Mouse (Mus musculus): ENCODE data around the gene Gapdh. TPM values are rescaled to one million over a fixed set of nuclear protein-coding genes. Genes with fewer than 3 reads are reported as not detected.

Gene Gapdh
- polyA plus RNA-seq (2012; fragmentation: generic; extraction: Trizol), result 1,000 to 10,000 TPM; 2,700 to 7,122 TPM

DNA sequence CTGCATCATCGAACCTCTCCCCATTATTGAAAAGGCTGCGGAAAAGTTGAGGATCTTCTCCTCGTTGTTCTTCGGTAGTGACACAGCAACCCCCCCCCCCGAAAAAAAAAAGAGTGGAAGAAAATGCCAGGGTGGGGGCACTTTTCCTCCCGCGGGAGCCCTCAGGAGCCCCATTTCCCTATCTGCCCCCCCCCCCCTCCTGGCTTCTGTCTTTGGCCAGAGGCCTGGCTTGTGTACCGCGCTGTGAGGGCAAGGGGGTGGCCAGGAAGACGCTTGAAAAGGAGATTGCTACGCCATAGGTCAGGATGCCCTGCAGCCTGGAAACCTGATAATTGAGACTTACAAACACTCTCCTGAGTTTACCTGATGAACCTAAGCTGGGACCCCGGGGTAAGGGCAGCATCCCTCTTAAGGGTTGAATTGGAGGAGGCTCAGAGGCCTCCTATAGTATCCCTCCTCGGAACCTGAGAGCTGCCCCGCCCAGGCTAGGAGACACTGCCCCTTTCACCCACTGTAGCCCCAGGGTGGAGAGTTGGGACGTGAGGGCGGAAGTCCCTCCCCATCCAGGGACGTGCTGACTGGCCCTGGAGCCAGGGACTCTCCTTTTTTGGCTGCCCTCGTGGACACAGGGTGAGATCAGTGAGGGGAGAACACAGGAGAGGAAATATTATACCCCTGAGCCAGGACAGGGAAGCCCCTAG lies at the start of gene Gapdh:
TSS of gene Gapdh (minus strand) at position 417 of the 701 bp plus-strand sequence.

DNA sequence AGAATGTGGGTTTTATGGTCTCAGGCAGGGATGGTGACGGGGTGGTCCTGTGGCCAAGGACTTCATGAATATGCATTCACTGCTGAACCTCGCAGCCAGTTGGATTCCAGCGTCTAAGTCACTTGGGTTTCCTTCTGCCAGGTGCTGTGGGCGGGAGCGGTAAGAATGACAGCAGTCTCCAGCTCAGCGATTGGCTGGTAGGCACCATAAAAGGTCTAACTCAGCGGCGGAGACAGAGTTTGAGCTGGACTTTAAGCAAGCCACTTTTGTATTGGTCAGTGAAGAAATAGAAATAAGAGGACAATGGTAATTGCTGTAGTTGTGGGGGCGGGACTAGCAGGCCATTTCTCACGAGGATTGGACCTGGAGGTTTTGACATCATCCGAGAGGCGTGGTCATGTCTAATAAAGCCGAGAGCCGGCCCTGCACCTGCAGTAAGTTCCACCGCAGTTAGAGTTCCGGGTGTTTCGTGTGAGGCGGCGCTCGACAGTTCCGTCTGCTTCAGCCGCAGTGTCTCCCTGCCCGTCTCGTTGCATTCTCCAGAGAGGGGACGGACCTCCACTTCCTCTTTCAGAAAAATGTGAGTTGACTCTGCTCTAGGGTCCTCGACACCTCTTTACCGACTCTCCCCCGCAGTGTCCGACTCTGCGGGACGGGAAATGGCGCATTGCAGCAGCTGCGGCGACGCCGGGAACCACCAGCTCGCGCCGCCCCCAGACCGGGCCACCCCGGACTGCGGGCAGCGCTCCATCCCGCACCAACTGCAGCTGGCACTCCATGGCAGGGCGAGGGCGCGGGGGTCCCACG lies 49.1 kb upstream of the Gapdh start, which contains the start of gene Vamp1:
TSS of gene Vamp1 (plus strand) at position 404 of the 807 bp plus-strand sequence.

DNA sequence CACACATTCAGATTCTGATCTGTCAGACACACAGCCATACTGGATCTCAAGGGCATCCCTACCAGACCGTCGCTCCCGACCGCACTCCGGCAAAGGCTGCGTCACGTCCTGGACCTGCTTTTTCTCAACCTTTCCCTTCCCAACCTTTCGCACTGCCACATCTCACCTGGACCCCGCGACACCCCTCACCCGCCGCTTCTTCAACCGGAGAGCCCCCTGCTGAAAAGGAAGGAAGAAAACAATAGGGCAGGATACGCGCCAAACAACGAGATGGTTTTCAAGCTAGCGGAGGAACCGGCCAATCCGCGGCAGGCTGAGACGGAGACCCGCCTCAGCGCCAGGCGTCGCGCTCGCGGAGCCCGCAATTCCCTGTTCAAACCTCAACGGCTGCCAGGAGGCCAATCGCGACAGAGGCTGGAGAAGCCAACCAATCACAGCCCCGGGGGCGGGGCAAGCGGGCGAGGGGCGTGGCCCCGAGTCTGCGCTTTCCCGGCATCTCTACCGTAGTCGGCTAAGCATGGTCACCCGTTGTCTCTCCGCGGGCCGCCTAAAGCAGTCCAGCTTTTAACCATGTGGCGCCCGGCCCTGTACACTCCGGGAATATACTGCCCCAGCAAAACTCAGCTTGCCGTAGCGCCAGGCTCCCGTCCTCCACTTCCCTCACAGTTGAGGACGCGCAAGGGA lies 25.2 kb upstream of the Gapdh start, which contains the start of the genes Ncapd2 and Mrpl51:
TSS of gene Ncapd2 (minus strand) at position 370 of the 684 bp plus-strand sequence.
TSS of gene Mrpl51 (plus strand) at position 470 of the 684 bp plus-strand sequence.

DNA sequence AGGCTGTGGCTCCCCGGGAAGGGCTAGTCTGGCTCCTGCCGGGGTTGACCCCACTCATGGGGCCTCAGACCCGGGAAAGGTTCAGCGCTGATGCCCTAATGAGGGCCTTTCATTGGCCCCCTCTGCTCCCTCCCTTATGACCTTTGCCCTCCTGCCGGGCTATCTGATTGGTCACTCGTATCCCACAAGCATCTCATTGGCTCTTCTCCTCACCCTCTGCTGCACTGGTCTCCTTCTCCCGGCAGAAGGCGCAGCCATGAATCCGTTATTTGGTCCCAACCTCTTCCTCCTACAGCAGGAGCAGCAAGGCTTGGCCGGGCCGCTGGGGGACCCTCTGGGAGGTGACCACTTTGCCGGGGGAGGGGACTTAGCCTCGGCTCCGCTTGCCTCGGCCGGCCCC lies 21.3 kb downstream of the Gapdh start, which contains the start of gene Iffo1:
TSS of gene Iffo1 (plus strand) at position 241 of the 400 bp plus-strand sequence.

DNA sequence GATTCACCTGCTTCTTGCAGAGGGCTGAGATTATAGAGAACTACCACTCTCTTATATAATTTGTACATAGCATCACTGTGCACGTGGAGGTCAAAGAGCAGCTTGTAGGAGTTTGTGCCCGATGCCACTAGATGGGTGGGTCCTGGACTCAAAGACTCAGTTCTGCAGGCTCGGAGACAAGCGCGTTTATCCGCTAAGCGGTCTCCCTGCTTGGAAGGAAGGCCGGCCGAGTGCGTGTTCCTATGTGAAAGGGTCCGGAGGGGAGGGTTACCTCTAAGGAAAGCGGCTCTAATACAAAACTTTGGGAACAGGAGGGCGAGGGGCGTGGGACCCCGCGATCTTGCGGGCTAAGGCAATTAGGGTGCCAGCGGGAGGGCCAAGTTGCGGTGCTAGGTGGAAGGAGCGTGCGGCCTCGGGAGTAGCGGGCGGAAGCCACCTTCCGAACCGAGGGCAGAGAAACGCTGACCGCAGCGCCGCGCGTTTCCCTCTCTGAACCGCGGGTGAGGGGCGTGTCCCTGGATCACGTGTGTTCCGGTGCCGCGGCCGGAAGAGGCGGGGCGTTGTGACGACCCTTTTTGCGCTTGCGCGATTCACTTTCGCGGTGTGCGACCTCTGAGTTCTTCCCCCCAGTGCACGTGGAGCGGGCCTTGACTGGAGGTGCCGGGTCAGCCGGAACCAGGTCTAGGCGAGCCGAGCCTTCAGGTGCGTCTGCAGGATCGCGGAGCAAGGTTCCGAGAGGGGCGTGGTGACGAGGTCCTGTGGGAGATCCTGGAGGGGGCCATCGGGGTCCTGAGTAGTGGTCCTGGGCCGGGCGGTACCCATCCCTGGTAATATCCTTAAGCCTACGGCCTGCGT lies 34.7 kb downstream of the Gapdh start, which contains the start of gene Nop2:
TSS of gene Nop2 (plus strand) at position 608 of the 855 bp plus-strand sequence.

Other genes with a start within 250 kb of the Gapdh start
- gene Ptms, start 246.4 kb downstream of the Gapdh start, polyA plus RNA-seq (2012; fragmentation: generic; extraction: Trizol), result 1,000 to 10,000 TPM; 2,499 to 3,064 TPM
- 100 to 1,000 TPM; 293 to 332 TPM for gene Mlf2, start 235.1 kb downstream of the Gapdh start, polyA plus RNA-seq (2012; fragmentation: generic; extraction: Trizol)
- gene Cops7a, start 200.9 kb downstream of the Gapdh start, polyA plus RNA-seq (2012; fragmentation: generic; extraction: Trizol), result 100 to 1,000 TPM in 1 of 2 experiments, 10 to 100 TPM in 1; 99.3 to 123 TPM
- gene Pianp, start 169.8 kb downstream of the Gapdh start, polyA plus RNA-seq (2012; fragmentation: generic; extraction: Trizol), result 10 to 100 TPM in 1 of 2 experiments, 1 to 10 TPM in 1; 3.0 to 14.0 TPM
- 10 to 100 TPM in 1 of 2 experiments, 1 to 10 TPM in 1; 9.5 to 27.6 TPM for gene Zfp384, start 157.3 kb downstream of the Gapdh start, polyA plus RNA-seq (2012; fragmentation: generic; extraction: Trizol)
- 10 to 100 TPM; 15.4 to 76.7 TPM for gene Ing4, start 126.7 kb downstream of the Gapdh start, polyA plus RNA-seq (2012; fragmentation: generic; extraction: Trizol)
- 1 to 10 TPM in 1 of 2 experiments, under 1 TPM in 1; 0.32 to 8.6 TPM for gene Acrbp, start 116.8 kb downstream of the Gapdh start, polyA plus RNA-seq (2012; fragmentation: generic; extraction: Trizol)
- gene Lpar5, start 98.5 kb downstream of the Gapdh start, polyA plus RNA-seq (2012; fragmentation: generic; extraction: Trizol), result under 1 TPM in 1 of 2 experiments, not detected in 1; 0.09 TPM
- 100 to 1,000 TPM in 1 of 2 experiments, 10 to 100 TPM in 1; 17.2 to 106 TPM for gene Chd4, start 70.5 kb downstream of the Gapdh start, polyA plus RNA-seq (2012; fragmentation: generic; extraction: Trizol)
- 10 to 100 TPM; 25.7 to 58.8 TPM for gene Nop2, start 34.6 kb downstream of the Gapdh start, polyA plus RNA-seq (2012; fragmentation: generic; extraction: Trizol)
- 10 to 100 TPM in 1 of 2 experiments, 1 to 10 TPM in 1; 4.2 to 22.1 TPM for gene Iffo1, start 21.2 kb downstream of the Gapdh start, polyA plus RNA-seq (2012; fragmentation: generic; extraction: Trizol)
- gene Ncapd2, start 25.2 kb upstream of the Gapdh start, polyA plus RNA-seq (2012; fragmentation: generic; extraction: Trizol), result 100 to 1,000 TPM in 1 of 2 experiments, 10 to 100 TPM in 1; 57.1 to 120 TPM
- gene Mrpl51, start 25.3 kb upstream of the Gapdh start, polyA plus RNA-seq (2012; fragmentation: generic; extraction: Trizol), result 100 to 1,000 TPM; 106 to 112 TPM
- gene Vamp1, start 49.1 kb upstream of the Gapdh start, polyA plus RNA-seq (2012; fragmentation: generic; extraction: Trizol), result 1 to 10 TPM in 1 of 2 experiments, under 1 TPM in 1; 0.22 to 2.2 TPM
- 10 to 100 TPM in 1 of 2 experiments, 1 to 10 TPM in 1; 1.5 to 12.5 TPM for gene Tapbpl, start 65.4 kb upstream of the Gapdh start, polyA plus RNA-seq (2012; fragmentation: generic; extraction: Trizol)
- gene Cd27, start 70.5 kb upstream of the Gapdh start, polyA plus RNA-seq (2012; fragmentation: generic; extraction: Trizol), result under 1 TPM in 1 of 2 experiments, not detected in 1; 0.25 TPM
- gene Tuba3a, start 119.6 kb upstream of the Gapdh start, polyA plus RNA-seq (2012; fragmentation: generic; extraction: Trizol), result under 1 TPM in 1 of 2 experiments, not detected in 1; 0.02 TPM
- gene Ltbr, start 147.4 kb upstream of the Gapdh start, polyA plus RNA-seq (2012; fragmentation: generic; extraction: Trizol), result 100 to 1,000 TPM in 1 of 2 experiments, 10 to 100 TPM in 1; 70.3 to 101 TPM
- gene Scnn1a, start 154.2 kb upstream of the Gapdh start, polyA plus RNA-seq (2012; fragmentation: generic; extraction: Trizol), result 1 to 10 TPM in 1 of 2 experiments, under 1 TPM in 1; 0.25 to 1.7 TPM
- gene Tnfrsf1a, start 182.9 kb upstream of the Gapdh start, polyA plus RNA-seq (2012; fragmentation: generic; extraction: Trizol), result 100 to 1,000 TPM in 1 of 2 experiments, 10 to 100 TPM in 1; 44.2 to 112 TPM
- under 1 TPM; 0.12 to 0.84 TPM for gene Plekhg6, start 214.3 kb upstream of the Gapdh start, polyA plus RNA-seq (2012; fragmentation: generic; extraction: Trizol)

Measured in C3H10T1/2 (cell line).